Mouse (Mus musculus): ENCODE data around the gene Ptprk.

DNA sequence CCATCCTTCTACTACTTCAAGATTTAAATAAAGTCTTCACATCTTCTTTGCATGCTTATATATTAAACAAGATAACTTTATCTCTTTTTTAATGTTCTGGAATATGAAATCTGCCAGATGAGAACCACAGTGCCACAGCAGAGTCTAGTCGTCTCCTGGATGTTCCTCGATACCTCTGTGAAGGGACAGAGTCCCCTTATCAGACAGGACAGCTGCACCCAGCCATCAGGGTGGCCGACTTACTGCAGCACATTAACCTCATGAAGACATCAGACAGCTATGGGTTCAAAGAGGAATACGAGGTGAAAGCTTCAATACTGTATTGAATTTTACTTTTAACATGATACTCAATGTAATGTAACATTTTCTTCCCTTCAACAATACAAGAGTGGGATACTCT is 491.8 kb downstream of the Ptprk start:
- no peak for TF ChIP-seq CTCF (IDR thresholded peaks at IDR 0.05; ENCODE audit: control insufficient read depth, insufficient read depth, low read length)
- TF ChIP-seq POLR2A (IDR thresholded peaks at IDR 0.05; ENCODE audit: borderline replicate concordance, control insufficient read depth, low read depth, low read length) = no peak

Data from bone marrow, adult 2 months (tissue).